Mouse (Mus musculus) regulatory T cell (primary cell): ENCODE measurements around the gene Ubl3.

Experiments
- in situ Hi-C: fragments of 300-600 bp; cut with MboI, MseI; formaldehyde crosslinking; loops from one replicate; pipeline ENCODE4 v1.15.1; 2025; ENCODE audit warnings: high pct_unique_total_duplicates

The Ubl3 gene

DNA sequence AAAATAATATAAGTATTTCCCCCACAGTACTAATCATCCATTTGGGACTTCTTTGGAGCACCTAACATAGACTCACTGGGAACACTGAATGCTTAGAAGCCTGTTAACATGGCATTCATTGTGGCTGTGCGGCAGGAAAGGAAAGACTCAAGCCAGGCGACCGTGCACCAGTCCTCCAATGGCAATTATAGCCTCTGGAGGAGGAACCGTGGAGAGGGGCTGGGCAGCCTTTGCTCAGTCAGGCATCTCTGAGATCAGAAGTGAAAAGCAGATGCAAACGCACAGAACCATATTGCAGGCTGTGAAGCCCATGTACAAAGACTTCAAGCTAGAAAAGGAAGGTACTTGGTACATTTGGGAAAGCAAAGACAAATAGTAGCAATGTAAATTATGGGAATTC lies 20.4 kb downstream of the Ubl3 start:
- in situ Hi-C loops = no loop called here

DNA sequence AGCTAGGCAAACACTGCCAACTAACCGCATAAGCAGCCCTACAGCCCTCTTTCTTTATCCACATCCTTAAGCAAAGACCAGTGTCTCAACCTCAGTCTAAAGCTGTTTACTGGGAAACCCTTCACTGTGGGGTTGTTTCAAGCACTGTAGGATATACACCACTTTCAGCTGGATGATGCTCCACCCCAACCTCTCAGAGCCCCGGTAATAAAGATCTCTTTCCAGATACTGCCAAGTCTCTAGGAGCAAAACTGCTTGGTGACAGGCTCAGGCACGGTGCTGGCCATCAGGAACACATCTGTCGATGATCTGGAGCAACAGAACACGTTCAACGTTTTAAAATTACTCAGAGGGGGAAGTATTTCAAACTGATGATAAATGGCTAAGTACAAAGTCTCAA lies 25.0 kb downstream of the Ubl3 start:
- in situ Hi-C loops = no loop called here

DNA sequence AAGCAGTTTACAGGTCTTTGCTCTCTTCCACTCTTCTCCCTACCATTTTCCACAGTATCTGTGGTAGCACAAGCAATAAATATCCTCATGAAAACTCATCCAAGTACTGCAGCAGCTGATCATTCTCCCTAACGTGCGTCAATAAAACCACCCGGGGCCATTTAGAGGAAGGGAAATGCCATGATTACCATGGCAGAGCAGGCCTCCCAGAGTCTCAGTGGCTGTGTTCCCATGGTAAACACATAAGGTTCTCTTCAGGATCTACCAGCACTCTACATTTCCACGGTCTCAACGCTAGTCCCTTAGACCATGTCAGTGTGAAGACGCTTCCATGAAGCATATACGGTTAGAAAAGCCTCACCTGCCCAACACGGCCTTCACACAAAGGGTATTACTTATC lies 26.0 kb downstream of the Ubl3 start:
- in situ Hi-C loops = no loop called here

DNA sequence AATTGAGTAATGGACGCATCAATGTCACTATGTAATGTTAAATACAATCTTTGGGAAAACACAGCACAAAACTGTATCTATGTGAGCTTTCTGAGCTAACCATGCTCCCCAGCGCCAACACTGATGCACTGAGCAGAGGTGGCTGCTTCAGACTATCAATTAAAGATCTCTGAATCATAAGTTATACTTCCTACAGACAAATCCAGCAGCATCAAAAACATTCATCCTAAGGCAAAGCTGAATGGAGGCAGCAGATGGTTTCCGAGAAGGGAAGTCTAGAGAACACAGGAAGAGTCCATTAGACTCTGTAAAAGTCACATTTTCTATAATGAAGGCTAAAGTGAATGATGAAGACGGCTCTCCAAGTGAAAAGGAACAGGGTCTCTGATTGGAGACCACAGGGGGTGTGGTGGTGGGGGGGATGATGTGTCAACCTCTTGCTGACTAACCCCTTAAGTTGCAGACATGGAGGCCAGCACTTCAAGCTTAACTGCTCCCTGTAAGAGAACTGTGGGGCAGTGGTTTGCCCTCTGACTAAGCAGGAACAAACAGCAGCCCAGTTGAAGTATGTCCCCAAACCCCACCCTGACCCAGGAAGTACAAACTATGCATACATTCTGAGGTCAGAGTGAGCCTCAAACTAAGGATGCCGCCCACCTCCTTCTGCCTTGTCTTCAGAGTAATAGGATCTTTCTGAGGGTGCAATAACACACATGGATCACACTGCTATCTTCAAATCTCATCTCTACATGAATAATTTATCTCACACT lies 29.2 kb downstream of the Ubl3 start:
- in situ Hi-C loops = no loop called here

DNA sequence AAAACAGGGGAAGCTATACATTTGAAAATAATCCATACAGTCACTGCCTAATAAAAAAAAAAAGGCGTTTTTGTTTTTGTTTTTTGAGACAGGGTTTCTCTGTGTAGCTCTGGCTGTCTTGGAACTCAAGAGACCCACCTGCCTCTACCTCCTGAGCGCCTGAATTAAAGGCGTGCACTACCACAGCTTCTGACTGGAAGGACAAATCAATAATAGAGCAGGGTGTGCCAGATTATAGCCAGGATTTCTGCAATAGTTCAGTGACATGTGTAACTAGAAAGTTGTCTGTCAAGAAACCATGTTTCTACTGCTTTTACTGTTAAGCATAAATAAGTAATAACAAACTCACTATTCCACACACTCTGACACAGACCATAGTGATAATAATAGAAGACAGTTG lies 30.2 kb downstream of the Ubl3 start:
- in situ Hi-C loops = no loop called here

DNA sequence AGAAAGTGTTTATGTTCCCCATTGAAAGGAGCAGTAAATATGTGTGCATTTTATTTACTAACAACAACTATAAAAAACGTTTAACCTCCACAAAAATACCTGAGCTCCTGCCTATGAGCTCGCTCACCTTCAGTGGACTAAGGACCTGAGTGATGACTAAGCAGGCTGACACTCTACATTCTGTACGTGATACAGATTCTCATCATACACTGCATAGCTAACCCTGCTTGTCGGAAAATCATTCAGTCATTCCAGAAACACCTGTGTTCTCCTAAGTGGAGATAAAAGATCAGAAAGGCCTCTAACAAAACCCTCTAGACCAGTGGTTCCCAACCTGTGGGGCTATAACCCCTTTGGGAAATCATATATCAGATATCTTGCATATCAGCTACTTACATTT lies 35.1 kb downstream of the Ubl3 start:
- in situ Hi-C loops = no loop called here

DNA sequence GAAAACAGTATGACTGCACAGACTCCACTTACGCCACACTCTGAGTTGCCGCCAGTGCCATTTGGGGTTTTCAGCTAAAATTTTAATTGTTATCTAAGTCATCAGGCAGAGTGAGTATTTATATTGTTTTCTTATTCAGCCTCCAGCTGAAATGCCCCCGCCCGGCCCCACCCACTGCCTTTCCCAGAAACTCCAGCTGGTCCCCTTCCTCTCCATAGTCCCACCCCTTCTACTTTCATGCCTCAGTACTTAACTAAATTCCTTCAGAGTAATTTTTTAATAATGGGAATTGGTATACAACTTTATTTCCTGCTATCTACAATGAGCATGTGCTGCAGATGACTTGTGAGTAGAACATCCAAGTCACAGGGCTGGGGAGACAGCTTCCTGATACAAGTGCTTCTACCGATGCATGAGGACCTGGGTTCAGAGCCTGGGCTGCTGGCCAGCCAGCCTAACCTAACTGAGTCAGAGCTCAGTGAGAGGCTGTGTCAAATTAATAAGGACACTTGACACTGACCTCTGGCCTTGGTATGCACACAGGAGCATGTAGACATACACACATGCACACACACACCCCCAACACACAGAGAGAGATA lies 40.4 kb downstream of the Ubl3 start:
- in situ Hi-C loops = no loop called here

DNA sequence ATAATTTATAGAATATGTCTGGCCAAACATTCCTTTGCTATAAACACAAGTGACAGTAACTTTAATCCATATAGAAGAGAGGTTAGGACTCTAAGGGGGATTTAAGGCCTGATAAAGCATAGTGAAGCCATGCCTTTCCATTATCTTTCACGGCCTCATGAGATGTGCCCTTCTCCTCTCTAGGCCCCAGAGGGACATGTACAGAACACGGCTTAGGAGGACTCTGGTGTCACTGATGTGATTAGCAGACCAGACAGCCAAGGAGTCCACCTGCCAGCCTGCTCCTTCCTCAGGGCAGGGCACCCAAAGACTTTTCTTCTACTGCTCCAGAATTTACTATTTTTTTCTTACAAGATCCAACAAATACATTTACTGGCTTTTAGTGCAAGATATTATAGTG lies 42.3 kb downstream of the Ubl3 start:
- in situ Hi-C loops = no loop called here

DNA sequence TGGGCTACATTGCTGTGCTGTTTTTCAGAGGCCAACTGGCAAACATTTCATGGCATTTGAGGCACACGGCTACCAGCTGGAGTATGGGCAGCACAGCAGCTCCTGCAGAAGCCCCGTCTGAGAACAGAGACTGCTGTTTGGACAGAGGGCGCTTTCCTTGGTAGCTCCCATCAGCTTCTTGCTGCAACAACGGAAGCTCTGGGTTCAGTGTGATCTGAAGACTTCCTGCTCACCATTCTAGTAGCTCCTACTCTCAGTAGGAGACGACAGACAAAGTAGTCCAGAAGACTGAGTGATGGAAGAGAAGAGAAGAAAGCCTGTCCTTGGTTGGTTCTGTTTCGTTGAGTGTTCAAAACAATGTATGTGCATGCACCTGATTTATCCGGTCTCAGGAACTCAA lies 42.9 kb downstream of the Ubl3 start:
- in situ Hi-C loops = no loop called here

DNA sequence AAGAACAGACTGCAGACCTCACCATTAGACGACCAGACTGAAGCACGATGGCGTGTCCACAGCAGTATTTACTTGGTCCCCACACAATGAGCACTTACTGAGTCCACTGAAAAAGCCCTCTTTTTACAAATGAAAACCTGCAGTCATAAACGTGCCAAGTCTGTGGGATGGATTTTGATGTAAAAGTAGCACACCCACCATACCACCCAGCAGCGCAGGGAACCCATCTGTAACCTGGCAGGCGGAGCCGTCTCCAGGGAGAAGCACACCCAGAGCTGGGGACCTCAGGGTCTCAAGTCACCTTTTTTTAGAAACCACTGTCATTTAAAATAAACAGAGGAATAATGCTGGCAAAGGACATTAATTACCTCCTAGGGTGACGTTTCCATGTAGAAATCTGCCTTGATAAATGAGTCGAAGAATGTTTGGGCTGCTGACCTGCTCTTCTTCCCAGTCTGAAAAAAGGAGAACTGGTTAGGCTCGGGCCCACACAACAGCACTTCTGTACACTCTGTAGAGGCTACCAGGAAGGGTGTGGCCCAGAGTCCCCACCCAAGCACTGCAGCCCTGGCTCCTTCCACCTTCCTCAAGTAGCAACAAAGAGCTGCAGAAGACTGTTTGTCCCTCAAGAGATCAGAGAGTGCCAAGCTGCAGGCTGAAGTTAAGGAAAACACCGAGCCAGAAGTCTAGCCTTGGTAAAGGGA lies 43.5 kb downstream of the Ubl3 start:
- in situ Hi-C loops = no loop called here

DNA sequence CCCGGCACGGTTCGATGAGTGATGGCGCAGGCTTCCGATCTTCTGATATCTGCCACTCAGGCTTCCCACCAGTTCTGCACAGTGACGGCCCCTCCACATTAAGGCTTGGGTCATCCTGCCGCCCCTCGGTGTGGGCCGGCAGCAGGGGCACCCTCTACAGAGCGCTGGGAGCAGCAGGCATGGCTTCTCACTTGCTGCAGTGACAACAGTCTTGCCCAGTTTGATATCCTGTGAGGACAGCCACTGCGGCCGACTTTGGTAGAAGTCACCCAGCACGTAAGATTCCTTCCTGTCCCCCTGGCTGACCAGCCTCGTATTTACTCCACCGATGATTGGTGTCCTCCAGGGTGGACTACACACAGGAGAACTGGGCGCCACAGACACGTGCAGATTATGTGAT lies 47.2 kb downstream of the Ubl3 start:
- in situ Hi-C loops = no loop called here

DNA sequence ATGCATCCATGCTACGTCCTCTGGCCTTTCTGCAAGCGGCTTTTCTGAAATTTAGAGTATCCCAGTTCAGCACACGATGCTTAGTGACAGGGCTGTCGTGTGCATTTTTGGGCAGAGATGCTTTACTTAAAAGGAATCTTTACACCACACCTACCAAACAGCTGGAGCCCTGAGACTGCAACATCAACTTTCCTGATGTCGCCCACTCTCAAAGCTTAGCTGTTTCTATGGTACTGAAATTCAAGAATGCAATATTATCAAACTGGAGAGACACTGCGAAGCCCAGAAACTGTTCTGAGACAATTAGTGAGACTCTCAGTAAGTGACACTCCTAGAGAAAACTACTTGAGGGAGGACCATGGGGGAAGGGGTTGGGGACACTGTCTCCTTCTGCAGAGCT lies 50.4 kb downstream of the Ubl3 start:
- in situ Hi-C loops = no loop called here

DNA sequence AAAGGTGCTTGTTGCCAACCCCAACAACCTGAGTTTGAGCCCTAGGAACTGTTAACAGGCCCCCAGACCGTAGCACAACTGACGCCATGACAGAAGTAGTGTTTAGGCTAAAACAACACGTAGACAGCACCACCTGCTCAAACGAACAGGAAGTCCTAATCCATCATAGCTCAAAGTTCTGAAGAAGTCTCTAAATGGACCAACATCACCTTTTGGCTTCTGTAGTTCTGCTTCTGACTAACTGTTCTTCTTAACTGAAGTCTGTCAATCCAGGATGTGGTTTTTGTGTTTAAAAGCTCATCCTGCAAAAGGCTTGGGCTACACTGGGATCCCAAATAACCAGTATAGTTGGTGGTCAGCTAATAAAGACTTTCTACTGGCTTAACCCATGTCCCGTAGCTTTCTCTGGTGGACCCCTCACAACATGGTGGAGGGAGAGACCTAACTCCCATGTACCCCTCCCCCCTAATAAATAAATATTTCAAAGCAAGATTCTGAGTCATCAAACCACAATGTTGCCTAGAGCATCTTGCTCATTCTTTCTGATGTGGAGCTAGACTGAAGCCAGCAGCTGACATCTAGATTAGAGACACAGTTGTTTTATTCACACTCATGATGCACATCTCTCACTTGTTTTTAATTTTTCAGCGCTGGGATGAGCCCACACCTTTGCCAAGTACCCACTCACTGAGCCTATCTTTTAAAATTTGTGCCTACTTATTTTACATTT lies 51.2 kb downstream of the Ubl3 start:
- in situ Hi-C loops = no loop called here

DNA sequence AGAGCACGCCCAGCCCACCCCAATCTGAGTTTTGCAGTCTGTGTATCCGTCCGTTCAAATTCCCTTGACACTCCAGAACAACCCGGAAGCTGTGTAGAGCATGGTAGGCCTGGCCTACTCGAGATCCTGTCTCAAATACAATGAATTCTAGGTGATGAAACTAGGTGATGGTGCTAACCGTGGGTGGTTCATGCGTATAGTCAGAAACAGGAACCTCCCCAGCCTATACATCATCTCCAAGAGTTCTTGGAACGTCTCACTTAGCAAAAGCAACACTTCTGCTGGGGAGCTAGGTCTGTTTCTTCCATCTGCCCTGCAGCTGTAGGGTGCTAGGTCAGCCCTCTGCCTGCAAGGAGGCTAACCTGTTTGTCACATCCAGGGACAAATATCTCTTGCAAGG lies 52.1 kb downstream of the Ubl3 start:
- in situ Hi-C loops = no loop called here

DNA sequence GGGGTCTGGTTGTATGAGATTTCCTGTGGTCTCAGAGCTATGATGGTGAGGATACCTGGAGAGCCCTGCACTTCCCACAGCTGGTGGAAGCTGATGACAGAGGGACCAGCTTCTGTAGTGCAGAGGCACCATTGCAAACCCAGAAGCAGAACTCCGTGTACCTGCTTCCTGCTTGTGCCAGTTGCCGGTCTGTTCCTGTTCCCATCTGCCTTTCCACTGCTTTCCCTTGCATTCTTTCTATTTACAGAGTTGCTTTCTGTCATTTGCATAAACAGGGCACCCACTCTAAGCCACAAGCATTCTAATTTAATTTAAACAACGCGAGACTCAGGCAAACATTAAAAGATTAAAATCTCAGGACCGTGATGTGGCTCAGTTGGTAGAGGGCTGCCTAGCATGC lies 53.0 kb downstream of the Ubl3 start:
- in situ Hi-C loops = loop anchor here (5.0 kb wide), 1 partner anchor 1023 kb away; no protein-coding TSS in a partner anchor

DNA sequence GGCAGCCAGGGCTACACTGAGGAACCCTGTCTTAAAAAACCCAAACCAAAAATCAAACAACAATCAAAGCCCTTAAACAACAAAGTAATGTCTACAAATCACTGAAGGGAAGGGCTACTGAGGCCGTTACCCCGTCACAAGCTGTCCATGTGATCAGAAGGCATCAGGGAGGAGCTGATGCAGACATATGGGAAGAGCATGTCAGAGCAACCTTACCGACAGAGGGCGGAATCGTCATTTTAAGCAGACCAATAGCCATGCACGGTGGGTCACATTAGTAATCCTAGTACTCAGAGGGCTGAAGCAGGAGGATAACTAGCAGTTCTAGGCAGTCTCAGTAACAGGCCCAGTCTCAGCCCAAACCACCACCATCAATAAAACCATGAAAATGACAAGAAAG lies 56.6 kb downstream of the Ubl3 start:
- in situ Hi-C loops = loop anchor here (5.0 kb wide), 1 partner anchor 1026 kb away; no protein-coding TSS in a partner anchor

DNA sequence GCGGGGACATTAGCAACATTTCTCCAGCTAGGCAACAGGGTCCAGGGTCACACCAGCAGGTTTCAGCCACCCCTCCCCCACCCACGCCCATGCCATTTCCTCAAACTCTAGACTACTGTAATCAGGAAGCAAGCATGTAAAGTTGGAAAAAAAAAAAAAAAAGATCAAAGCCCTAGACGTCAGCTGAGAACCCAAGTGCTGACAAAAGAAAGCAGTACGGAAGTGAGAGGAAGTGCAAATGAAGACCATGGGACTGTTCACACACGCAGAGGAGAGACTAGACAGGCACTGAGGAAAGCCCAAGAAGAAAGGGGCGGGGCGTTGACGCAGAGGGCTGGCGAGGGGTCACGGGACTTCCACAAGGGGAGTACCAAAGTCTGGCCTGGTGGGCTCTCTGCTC lies 57.4 kb downstream of the Ubl3 start:
- in situ Hi-C loops = loop anchor here (5.0 kb wide), 1 partner anchor 1027 kb away; no protein-coding TSS in a partner anchor

DNA sequence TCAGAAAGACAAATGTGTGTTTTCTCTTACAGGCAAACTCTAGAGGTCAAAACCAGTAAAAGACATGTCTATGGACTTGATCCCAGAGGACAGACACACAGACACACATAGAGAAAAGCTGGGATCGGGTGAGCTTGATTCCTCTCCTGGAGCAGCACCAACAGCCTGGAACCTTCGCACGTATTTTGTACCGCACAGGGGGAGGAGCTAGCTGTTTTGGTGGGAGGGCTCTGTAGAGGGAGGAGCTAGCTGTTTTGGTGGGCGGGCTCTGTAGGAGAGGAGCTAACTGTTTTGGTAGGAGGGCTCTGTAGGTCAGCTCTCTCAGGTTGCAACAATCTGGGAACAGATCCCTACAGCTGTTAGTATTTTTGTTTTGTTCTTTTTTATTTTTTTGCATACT lies 58.3 kb downstream of the Ubl3 start:
- in situ Hi-C loops = loop anchor here (5.0 kb wide), 1 partner anchor 48 kb away; no protein-coding TSS in a partner anchor

DNA sequence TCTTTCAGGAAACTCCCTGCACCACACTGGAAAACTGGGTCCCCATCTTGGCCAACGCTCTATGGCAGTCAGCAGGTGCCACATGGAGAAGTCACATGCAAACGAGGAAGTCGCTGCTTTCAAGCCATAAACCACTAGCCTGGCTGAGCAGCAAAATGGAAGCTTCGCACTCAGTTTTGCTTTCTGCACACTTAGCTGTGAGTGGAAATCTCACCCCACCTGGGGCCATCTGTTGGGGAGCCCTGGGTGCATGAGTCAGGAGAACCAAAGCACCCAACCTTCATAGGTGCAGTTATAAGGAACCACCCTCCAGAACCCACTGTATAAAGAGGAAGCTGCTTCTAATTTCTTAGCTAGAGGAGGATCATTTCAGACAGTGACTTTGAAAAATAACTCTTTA lies 59.6 kb downstream of the Ubl3 start:
- in situ Hi-C loops = loop anchor here (5.0 kb wide), 1 partner anchor 49 kb away; no protein-coding TSS in a partner anchor

DNA sequence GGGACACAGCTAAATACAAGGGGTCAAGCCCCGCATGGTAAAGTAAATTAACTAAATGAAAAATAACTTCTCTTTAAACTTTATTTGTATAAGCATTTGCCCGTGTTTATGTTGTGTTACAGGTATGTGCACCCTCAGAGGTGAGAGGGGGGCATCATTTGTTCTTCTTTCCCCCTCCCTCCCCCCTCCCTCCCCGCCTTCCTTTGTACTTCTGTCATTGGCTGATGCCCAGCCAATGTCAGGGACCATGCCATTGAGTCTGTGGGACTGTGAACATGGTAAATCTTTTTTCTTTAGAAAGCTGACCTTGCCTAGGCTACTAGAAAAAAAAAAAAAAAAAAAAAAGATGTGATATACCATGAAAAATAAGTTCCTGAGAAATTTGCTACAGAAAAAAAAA lies 62.2 kb downstream of the Ubl3 start:
- in situ Hi-C loops = loop anchor here (5.0 kb wide), 1 partner anchor 52 kb away; no protein-coding TSS in a partner anchor

DNA sequence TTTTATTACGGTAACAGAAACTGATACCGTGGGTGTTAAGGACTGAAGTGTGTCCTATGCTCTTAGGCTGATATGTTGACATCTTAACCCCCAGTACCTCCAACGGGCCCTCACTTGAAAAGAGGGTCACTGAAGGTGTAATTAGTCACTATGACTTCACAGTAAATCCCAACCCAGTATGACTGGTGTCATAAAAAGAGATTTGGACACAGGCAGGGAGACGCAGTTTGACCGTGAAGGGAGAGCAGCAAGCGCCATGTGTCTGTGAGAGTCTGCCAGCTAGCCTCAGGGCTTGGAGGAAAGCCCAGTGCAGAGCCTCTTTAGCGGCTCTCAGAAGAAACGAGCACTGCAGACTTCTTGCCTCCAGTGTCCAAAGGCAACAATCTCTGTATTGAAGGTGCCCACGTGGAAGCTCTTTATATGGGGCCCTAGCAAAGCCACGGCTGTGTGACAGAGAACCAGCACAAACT lies 62.8 kb downstream of the Ubl3 start:
- in situ Hi-C loops = loop anchor here (5.0 kb wide), 1 partner anchor 53 kb away; no protein-coding TSS in a partner anchor
